Mouse (Mus musculus): ENCODE data around the gene Pla2g15. TPM values are rescaled to one million over a fixed set of nuclear protein-coding genes. Genes with fewer than 3 reads are reported as not detected.
"Not testable (repeated sequence)": the region's sequence is repeated elsewhere in the genome, so short reads cannot be mapped to it uniquely, and the experiment has no call there.

Gene Pla2g15
- total RNA-seq, 2 experiments from 2014 or later: 17.4 to 29.6 TPM

DNA sequence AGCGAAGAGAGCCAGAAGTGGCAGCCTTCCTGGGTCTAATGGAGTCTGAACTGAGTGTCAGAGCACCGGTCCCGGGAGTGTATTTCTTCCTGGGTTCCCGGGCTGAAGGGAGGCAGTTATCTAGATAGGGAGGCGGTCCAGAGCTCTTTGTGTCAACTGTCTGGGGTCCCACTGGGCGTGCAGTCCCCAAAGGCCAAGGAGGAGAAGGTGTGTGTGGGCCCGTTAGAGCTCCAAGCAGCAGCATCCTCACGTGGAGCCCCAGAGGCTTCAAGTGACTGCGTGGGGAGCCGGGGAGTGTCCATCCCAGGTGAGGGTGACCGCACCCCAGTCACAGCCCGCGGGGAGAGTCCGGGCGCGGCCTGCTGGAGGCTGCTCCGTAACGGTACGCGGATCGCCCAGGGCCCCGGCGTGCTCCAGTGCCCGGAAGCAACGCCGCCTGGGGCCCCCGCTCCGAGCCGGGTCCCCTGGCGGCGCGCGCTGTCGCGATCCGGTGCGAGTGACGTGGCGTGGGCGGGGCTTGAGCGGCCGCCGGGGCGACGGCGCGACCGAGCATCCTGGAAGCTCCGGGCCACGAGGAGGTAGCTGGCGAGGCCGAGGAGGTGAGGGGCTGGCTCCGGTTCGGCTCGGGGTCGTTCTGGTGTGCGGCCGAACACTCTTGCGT is 18.3 kb downstream of the Pla2g15 start, which contains the start of gene Slc7a6:
Slc7a6 (plus strand) TSS at position 502 of the 661 bp plus-strand sequence.
- peak; percentile 90 to 95 for DNase-seq

DNA sequence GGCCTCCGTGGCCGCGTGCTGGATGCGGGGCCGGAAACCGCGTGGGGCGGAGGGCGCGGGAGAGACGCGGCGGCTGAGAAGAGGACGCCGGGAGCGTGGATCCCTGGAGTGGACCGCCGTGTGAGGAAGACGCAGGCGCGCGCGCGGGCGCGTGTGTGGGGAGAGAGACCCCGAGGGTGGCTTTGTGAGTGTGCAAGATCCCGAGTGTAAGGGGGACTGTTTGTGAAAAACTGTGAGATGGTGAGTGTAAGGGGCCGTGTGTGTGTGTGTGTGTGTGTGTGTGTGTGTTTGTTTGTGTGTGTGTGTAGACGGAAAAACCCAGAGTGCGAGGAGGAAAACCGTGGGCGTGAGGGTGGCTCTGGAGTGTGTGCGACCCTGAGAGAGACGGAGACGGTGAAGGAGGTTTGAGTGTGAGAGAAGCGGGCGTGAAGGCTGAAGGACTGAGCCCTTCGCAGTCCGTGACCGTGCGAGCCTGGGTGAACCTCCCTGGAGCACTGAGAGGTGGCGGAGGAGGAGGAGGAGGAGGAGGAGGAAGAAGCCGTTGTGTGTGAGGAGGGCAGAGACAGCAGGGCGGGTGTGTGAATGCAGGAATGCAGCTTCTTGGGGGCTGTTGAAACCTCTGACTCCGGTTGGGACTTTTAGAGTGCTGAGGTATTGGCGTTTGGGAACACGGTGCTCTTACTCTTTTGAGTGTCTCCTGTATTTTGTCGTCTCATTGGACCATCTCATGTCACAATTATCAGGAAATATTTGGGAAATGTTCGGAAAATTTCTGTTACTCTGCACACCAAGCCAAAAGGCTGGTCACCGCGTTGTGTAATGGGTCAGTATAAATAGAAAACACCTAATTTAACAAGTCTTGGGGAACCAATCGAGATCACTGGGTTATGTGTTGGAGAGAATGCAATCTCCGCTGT is 19.1 kb downstream of the Pla2g15 start:
- peak; percentile 42 to 48 for DNase-seq

DNA sequence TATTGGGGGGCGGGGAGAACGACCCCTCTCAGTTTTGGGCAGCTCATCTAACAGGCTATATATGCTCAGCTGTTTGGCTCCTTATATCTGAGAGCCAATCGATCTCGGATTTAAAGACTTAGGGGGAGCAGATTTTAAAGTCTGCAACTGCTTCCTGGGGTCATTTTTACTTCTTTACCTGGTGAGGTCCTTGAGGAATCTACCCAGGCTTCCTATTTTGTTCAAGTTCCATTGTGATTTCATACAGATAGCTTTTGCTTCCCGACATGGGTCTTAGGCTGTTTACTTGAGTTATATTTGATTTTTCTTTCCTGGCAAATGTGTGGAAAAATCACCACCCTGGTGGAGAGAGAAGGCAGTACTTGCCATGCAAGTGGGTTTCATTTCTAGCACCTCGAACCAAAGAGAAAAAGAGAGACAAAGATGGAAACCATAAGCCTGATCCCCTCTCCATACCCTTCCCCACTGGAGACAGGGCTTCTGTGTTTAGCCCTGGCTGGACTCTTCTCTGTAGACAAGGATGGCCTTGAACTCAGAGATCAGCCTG is 19.8 kb downstream of the Pla2g15 start:
- no peak for DNase-seq

DNA sequence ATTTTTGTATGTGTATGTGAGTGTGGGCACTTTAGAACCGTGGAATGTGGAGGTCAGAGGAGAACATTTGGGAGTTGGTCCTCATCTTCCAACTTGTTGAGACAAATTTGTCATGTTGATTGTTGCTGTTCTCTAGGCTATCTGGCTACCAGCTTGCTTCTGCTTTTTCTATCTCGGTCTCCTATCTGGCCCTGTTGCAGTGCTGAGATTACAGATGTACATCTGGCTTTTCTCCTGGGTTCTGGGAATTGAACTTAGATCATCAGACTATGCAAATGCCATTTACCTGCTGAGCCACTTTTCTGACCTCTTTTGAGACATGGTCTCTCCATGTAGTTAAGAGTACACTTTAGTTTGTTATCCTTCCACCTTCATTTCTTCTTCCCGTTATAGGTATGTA is 23.4 kb downstream of the Pla2g15 start:
- no peak for DNase-seq

DNA sequence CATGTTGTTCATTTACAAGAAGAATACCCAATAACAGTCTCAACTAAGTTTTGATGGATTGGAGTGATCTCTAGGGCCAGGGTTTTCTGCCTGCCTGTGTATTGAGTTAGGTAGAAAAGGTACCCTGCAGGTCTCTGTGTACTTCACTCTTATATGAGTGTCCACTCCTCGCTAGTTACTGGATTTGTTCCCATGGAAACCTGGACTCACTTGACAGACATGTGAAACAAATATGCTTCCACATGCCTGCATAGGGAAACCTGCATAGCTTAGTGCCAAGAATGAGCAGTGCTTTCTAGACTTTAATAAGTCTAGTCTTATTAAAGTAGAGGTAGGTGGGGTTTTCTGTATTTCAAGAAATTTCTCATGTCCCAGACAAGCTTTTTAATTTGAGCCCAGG is 26.7 kb downstream of the Pla2g15 start:
- no peak for DNase-seq

DNA sequence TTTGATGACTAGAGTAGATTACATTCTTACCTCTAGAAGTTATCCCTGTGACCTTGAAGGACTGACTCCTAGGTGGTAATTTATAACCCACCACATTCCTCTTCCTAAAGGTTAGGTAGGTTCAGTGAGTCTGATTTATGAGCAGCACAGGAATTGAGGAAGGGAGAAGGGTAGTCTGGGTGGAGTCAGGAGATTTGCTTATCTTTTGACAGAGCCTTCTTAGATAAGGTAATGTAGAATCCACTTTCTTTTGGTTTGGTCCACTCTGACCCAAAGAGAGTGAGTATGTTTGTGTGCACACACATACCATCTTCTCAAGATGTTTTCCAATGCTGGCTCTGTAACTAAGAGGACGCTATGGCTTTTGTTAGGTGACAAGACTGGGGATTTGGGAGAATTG is 27.4 kb downstream of the Pla2g15 start:
- DNase-seq: no peak

DNA sequence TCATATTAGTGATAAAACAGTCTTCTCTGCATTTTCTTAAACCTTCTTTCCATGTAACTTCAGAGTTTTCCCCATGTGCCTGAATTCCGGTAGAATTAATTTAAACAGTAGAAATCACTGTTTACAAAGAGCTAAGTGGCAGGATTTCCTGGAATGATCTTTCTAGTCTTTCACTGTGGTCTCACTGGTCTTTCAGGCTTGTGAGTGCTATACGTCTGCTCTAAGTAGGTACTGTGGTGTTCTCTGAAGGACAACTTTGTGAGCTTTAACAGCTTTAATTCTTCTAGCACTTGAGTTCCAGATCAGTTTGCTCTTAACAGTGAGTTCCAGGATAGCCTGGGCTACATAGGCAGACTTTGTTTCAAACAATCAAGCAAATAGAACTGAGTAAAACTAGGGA is 28.2 kb downstream of the Pla2g15 start:
- no peak for DNase-seq

DNA sequence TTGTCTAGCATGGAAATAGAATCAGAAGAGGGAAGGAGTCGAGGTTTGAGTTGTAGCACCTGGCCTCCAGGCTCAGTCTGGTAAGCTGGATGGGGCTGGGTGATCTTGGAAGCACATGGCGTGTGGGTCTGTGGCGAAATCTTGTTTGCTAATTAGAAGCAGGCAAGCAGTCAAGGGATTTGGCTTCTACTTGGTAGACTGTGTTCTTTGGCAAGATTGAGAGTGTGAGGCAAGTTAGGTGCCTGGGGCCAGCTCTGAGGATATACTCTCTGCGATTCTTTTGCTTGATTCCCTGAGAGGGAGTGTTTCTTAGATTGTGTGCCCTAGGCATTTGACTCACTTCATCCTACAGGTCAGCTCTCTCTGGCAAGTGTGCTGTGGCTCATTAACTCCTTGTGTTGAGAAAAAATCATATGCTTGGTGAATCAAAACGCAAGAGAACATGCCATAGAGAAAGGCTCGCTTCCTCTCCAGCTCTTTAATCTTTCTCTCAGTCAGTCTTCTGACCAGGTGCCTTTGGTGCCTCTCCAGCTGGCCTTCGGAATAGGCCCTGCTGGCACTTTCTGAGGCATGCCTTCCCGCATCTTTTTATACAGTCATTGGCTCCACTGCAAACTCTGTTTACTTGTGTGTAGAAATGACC is 35.5 kb downstream of the Pla2g15 start:
- DNase-seq: peak in 1 of 2 experiments; percentile 40

DNA sequence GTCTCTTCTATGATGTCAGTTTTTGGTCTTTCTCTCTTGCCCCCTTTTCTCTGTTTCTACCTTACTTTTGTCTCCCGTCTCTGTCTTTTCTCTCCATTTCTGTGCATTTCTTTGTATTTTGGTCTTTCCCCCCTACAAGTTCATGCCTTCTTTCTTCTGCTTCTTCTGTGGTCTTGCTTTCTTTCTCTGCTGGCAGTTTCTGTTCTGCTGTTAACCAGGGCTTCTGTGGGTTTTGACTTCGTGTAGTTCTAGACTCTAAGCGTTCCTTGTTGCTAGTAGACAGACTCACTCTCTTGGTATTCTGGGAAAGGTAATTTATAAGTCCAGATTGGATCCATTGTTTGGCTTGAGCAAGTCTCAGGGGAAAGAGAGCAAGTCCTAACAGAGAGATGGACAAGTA is 36.2 kb downstream of the Pla2g15 start:
- DNase-seq: no peak

DNA sequence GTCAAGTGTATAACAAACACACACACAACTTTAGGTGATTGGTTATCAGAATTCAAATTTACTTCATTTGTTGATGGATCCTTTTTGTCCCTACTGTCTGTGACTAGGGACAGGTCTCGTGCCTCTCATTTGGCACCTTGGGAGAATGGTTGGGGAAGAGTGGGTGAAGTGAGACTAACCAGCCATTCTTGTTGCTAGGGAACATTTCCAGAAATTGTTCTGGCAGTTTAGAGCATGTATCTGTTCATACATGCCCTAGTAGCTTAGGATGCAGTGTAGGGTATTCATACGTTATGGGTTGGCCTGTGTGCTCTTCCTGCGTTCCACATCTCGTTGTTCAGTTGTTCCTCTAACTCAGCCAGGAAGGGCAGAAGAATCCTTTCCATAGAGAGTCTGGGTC is 39.0 kb downstream of the Pla2g15 start:
- DNase-seq: no peak

DNA sequence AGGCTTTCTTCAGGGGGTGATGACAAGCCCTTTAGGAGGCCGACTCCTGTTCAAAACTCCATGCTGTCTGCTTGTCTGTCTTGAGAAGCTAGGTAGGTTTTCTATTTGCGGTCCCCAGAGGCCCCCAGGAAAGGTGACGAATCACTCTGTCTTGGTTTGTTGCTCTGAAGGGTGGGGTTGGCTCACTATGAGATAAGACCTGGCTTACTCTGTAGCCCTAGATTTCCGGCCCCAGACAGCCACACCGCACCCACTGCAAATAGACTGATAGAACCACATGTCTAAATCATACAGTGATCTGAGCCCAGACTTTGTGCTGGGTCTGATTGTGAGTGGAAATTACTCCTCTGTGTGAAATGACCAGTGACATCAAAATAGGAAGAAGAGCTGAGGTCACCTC is 41.4 kb downstream of the Pla2g15 start:
- DNase-seq: no peak

DNA sequence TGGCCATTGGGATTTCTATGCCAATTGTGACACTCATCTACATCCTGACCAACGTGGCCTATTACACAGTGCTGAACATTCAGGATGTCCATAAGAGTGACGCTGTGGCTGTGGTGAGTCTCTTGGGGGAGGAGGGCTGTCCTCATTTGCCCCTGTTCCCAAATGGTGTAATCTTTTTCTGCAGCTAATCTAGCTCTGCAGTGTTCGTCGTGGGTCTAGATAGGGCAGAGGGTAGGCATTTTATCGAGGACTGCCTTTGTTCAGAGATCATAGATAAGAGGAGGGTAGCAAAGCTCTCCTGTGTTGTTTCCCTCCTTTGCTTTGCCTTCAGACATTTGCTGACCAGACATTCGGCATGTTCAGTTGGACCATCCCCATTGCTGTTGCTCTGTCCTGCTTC is 43.0 kb downstream of the Pla2g15 start:
- no peak for DNase-seq

DNA sequence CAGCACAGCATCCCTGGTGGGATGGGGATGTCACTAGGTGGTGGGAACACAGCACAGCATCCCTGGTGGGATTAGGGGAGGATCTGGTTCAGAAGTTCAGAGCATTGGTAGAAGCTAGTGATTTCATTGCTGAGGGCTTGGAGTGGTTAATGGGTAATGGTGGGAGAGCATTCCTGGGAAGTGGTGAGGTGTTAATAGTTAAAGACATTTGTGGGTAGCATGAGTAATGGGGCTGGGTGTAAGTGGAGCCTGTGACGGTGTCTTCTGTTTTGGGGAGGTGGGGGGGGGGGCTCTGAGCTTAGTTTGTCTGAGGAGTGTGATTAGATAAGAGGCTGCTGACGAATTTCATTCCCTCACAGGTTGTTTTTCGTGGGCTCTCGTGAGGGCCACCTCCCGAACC is 43.9 kb downstream of the Pla2g15 start:
- DNase-seq: no peak

DNA sequence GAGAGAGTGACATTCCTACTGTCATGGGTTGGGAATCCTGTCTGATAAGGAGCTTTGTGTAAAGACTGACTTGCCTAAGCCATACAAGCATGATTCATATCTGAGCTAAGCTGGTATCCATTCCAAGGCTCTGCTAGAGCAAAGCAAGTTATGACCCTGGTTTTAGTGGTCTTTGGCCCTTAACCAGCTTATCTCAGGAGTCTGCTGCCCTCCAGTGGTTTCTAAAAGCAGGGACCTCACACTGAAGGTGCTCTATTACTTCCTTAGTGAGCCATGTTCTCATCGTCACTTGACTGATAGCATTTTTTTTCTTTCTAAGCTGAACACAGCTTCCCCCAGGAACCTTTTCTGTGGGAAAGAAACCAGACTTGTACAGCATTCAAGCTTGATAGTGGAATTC is 48.5 kb downstream of the Pla2g15 start:
- peak; percentile 54 to 65 for DNase-seq

DNA sequence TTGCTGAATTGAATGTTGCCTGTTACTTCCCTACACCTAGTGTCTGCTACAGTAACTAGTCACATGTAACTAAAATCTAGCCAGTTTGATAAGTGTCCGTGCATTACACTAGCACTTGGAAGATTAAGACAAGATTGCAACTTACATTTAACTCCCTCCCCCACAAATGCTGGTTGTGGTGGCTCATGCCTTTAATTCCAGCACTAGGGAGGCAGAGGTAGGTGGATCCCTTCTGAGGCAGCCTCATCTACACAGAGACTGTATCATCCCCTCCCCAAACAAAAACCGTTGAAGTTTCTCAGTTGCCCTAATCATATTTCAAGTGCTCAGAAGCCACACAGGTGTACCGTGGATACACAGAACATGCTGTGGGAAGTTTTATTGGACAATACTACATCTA is 49.4 kb downstream of the Pla2g15 start:
- not testable (repeated sequence) for DNase-seq

DNA sequence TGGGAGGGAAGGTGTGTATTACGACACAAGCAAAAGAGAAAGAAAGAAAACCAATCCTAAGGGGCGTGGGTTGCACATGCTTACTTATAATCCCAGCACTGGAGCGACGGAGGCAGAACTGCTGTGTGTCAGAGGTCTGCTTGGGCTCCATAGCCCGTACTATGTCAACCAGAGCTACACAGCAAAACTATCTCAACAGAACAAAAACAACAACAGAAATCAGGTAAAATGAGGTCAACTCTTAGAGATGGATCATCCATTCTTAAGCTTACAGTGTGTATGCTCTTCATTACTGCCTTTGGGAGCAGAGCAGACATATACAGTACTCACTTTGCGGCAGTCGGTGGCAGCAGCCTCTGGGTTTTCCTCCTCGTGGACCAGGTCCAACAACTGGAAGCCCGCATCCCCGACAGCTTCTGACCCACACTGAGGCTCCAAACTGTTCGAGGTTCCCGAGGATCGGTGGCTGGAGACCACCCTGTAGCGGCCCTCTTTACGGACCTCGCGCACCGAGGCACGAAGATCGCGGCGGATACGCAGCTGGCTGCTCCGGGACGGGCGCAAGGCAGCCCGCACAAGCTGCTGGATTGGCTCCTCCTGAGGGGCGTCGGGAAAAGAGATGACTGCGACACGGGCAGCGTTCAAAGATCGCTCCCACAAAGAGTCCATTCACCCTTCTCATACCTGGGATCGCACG is 60.0 kb downstream of the Pla2g15 start:
- DNase-seq: peak in 1 of 2 experiments; percentile 16

DNA sequence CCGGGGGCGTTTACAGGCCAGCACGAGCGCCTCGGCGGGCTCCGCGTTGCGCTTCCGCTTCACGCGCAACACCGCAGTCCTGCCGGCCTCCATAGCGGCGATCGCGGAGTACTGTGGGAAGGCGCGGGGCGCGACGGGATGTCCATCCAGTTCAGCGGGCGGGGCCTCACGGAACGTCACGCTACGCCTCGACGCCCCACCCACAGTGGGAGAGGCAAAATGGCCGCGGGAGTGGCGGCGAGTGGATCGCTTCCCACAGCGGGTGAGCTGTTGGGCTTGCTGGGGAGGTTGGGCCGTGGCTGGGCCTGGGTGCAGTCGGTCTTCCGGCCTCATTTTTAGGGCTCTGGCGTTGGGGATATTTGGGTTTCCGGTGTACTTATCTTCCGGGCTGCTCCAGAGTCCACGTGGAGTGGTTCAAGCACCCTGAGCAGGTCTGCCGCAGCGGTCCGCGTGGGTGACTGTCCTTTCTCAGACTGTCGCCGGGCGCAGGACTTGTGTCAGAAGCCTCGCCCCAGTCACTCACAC is 60.7 kb downstream of the Pla2g15 start, which contains the start of the genes Slc7a6os and Prmt7:
Slc7a6os (minus strand) TSS at position 115 of the 525 bp plus-strand sequence.
Prmt7 (plus strand) TSS at position 116 of the 525 bp plus-strand sequence.
- peak; percentile 97 to 98 for DNase-seq

DNA sequence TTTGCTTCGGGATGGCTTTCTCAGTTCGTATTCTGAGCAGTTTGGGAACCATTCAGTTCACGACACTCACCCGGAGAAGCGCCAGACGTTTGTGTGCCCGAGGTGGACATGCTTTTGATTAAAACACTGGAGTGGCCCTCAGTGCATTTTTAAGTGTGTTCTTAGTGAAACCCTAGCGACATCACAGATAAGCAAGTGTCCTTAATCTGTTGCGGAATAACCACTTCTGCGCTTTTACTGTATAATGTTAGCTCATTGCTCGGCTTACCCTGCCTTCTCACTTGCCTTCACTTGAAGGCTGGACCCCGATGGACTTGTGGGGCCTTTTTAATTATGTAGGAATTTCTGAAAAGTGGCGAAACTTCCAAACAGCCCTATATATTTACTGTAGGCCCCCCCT is 61.2 kb downstream of the Pla2g15 start:
- no peak for DNase-seq

DNA sequence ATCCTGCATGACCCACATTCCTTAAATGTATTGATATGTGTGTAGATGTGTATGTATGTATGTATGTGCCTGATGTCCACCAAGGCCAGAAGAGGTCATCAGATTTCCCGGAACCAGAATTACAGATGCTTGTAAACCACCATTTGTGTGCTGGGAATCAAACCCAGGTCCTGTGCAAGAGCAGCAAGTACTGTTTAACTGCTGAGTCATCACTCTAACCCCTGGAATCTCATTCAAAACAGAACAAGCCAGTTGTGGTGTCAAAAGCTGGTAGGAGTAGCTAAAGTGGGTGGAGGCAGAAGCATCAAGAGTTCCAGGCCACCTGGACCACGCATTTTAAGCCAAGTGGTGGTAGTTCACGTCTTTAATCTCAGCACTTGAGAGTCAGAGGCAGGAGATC is 63.8 kb downstream of the Pla2g15 start:
- DNase-seq: no peak

Data from adrenal gland, postnatal 36 days (tissue).